Mouse (Mus musculus) kidney, adult 18-20 months (tissue): ENCODE measurements around the gene Poldip3.

Experiments
- DNase-seq: peaks from one replicate; pipeline ENCODE4 v3.0.0; 2021

Poldip3 gene

DNA sequence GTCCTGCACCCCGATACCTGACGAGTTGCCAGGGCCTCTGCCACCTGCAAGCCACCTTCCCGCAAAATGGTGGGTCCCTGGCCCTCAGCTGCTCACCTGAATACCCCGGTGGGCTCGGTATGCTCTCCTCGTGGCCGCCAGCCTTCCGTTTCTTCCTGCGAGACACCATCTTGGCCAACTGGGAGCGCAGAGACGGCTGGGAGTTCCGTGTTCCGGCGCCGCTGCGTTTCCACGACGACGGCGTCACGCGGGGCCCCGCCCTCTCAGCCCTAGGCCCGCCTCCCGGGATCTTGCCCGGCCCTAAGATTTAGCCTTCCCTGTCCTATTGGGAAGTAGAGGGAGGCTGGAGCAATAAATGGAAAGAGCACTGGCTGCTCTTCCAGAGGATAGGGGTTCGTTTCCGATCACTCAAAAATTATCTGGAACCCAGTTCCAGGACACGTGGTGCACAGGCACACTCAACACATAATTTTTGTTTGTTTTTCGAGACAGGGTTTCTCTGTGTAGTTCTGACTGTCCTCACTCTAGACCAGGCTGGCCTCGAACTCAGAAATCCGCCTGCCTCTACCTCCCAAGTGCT lies 26.5 kb downstream of the Poldip3 start, which contains the start of gene Rrp7a:
Gene Rrp7a (minus strand): TSS at position 236 of the 580 bp plus-strand sequence.
- peak; percentile 96 for DNase-seq

DNA sequence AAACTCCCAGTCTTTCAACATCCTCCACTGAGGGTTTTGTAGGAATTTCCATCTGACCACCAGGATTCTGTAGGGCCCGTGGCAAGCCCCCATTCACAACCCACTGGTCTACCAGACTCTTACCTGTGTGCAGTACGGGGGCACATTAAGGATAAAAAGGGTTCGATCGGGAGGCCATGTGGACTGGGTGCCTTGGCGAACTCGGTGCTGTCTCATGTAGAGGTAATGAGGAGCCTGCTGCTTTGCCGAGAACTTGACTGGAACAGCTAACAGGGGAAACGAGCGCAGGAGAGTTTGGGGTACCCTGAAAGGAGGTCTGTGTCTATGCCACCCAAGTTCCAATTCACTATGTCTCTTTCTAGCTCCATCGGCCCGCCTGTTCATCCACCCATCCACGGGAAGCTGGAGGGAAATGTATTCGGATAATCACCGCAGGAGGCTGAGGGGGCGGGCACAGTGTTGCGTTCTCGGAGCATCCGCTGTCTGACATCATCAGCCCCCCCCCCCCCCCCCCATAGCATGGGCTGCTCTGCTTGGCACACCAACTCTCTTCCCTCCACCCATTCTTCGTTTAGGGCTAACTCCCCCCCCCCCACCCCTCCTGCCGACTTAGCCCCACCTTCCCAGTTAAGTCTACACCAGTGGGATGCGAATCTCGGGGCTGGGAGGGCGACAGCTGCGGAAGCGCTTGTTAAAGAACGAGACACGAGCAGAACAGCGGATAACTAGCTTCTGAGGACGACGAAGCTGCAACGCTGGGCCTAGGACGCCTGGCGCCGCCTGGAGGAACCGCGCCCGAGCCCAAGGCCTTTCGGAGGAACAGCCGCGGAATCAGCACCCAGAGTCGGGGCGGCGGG lies 27.2 kb downstream of the Poldip3 start:
- DNase-seq, result peak; percentile 28

GRCm38 (mm10) chr15:83118360-83118759 lies 30.8 kb downstream of the Poldip3 start:
- DNase-seq, result peak; percentile 53

DNA sequence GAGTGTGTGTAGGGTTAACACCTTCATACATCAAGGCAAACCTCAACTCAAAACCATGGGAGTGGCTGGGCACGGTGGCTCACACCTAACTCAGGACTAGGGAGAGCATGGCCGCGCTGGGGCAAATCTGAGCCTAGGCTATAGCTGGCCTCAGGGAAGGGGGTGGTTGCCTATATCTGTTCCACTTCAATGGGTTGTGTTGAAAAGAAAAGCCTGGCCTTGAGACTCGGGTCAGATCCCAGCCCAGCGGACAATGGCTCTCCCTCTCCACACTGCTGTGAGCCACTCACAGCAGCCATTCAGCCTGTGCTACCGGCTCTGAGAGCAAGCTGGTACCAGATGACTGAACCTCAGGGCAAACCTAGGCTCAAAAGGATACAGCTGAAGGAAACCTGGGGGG lies 34.1 kb downstream of the Poldip3 start:
- no peak for DNase-seq

GRCm38 (mm10) chr15:83114106-83114505 lies 35.1 kb downstream of the Poldip3 start:
- DNase-seq, result no peak

DNA sequence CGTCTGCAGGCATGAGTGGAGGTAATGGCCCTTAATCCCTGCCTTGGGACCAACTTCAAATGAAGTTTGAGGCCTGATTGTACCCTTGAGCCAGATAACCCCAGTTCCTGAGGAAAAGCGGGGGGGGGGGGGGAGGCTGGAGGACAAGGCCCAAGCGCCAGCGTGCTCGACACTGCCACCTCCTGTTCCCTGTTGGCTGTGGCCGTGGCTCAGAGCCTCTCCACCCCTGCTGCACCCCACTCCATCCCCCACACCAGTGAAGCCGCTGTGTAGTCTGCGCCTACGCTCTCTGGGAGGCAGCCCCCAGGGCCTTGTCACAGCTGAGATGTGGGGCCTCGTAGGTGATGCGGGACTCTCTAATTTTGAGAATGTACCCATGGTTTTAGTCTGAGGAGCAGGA lies 36.3 kb downstream of the Poldip3 start:
- peak; percentile 76 for DNase-seq

DNA sequence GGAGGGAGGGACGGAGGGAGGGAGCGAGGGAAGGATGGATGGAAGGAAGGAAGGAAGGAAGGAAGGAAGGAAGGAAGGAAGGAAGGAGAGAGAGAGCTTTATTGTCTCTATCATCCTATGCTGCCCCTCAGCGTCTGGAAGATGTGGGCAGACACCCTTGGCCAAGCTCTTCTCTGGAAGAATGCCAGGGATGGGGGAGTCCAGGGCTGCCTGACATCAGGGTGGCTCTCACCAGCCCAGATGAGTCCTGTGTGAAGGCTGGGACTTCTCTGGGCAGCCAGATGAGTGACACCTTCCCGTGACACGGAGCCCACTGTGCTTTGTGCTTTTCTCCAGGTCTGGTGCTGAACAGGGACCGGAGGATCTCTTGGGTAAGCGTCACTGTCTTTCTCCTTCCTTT lies 37.3 kb downstream of the Poldip3 start:
- DNase-seq, result no peak

GRCm38 (mm10) chr15:83111290-83111689 lies 37.9 kb downstream of the Poldip3 start:
- DNase-seq, result no peak

- DNase-seq, result no peak
Measured at GRCm38 (mm10) chr15:83107814-83108213, 41.4 kb downstream of the Poldip3 start.

DNA sequence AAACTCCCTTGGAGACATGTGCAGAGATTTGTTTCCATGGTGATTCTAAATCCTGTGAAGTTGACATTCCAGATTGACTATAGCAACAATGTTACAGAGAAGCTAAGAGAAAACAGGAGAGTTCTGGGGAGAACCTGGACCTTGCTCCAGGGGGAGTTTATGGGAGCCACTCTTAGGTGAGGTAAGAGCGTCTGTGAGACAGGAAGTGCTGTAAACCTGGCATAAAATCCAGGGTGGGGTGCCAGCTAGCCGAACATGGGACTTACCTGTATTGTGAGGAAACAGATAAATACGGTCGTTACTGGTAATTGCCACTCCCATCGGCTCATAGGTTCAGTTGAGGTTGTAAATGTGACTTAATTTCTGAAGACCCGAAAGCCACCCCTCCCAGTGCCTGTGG lies 42.8 kb downstream of the Poldip3 start:
- no peak for DNase-seq

DNA sequence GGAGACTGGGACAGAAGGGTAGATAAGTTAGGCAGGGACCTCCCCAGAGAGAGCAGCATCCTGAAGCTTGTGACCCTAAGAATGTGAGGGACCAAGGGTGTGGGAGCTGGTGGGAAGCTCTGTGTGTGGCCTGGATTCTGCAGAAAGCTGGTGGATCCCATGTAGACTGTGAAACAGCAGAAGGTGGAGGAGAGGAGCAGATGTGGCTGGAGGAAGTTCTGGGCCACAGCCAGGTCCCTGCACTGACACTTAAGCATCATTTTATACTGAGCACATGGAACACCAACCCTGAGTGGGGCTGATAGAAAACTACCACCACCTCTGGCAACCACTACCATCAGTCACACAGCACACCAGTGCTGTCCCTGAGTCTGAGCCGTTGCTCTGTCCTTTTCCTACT lies 46.1 kb downstream of the Poldip3 start:
- DNase-seq, result no peak

- no peak for DNase-seq
Measured at GRCm38 (mm10) chr15:83100332-83100662, 48.9 kb downstream of the Poldip3 start.

GRCm38 (mm10) chr15:83099533-83100331 lies 49.5 kb downstream of the Poldip3 start:
- DNase-seq, result peak; percentile 97

DNA sequence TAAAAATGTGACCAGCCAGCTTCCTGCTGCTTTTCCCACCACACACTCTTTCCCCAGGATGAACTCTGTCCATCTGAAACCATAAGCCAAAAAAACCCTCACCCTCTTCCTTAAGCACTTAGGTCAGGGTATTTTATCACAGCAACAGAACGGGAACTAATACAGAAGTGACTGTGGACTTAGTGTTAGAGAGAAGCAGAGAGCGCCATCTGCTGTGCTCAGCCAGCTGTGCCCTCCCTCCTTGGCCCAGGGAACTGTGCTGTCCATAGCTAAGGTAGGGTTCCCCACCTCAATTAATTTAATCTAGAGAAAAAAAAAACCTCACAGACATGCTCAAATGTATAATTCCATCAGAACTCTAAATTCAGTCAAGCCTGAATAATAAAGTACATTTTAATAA lies 53.2 kb downstream of the Poldip3 start:
- DNase-seq, result no peak

- DNase-seq, result no peak
Measured at GRCm38 (mm10) chr15:83093687-83094086, 55.5 kb downstream of the Poldip3 start.

GRCm38 (mm10) chr15:83090874-83091273 lies 58.3 kb downstream of the Poldip3 start:
- no peak for DNase-seq

GRCm38 (mm10) chr15:83089429-83089605 lies 59.9 kb downstream of the Poldip3 start, which contains the start of gene Serhl:
Gene Serhl (plus strand): TSS chr15:83089506.
- no peak for DNase-seq

GRCm38 (mm10) chr15:83088495-83089428 lies 60.4 kb downstream of the Poldip3 start:
- DNase-seq, result no peak

DNA sequence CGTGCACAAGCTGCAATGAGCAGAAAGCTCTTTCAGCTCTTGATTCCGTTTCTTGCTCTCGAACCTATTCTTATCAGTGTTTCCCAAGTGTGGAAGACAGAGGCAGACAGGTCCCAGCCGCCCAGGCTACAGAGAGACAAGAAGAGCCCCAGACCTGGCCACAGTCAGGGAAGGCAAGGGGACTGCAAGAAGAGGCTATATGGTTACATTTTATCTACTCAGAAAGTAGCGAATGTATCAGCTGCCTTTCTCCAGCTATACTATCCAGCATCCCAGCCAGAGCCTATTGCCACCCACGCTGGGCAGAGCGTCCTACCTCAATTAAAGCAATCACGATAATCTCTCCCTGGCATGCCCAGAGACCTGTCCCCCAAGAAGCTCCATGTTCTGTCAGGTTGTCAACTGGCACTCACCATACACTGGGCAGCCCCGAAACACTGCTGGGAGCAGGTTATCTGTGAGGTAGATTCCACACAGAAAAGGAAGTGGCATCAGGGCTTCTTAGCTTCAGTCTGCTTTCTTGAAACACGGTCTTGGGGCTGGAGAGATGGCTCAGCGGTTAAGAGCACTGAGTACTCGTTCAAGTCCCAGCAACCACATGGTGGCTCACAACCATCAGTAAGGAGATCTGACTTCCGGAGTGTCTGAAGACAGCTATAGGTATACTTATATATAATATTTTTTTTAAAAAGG lies 62.4 kb downstream of the Poldip3 start:
- DNase-seq, result no peak

- DNase-seq, result peak; percentile 49
Measured at GRCm38 (mm10) chr15:83085901-83086300, 63.3 kb downstream of the Poldip3 start.

- DNase-seq, result peak; percentile 10
Measured at GRCm38 (mm10) chr15:83084022-83084640, 65.1 kb downstream of the Poldip3 start.

- DNase-seq, result no peak
Measured at GRCm38 (mm10) chr15:83083530-83083929, 65.7 kb downstream of the Poldip3 start.
